Mouse (Mus musculus) cerebellum, adult 9-11 months (tissue): ENCODE data around the gene Ccdc174.

ENCODE experiments used
- DNase-seq: peaks from one replicate; pipeline ENCODE4 v3.0.0; 2022

Ccdc174 gene

DNA sequence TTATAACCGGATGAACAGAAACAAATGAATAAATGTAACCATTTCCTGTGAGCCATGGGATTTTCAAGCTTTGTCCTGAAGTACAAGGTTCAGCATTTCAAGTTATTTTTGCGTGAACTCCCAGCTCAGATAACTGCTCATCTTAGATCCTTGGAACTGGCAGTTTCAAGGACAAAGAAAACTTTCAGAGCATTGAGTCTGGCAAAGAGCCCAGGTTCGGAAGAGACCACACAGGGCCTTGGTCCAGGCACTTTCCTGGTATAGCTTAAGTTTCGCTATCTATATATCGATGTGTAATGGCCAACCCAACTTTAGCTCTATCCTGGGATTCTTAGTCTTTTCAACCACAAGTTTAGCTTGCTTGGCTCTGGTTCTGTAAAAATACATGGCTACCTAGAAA lies 53.4 kb downstream of the Ccdc174 start:
- DNase-seq: no peak

DNA sequence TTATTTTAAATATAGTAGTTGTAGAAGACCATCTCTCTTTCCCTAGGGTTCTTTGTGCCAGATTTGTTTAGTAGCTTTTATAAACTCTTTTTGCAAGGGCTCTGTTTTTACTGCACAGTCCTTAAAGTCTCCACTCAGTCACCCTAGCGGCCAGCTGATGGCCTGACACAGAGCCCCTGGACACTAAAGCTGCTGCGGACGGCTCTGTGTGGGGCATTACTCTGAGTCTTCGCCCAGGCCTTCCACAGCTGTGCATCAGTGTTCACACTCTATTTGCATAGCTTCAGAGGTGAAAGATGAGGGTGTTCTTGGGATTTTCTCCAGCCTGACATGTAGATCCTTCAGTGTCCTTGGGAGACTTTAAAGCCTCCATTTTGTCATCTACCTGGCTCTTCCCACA lies 60.6 kb downstream of the Ccdc174 start:
- no peak for DNase-seq

- no peak for DNase-seq
Observed at GRCm38 (mm10) chr6:91948426-91948825, 70.6 kb downstream of the Ccdc174 start.
